29 mouse cellular contexts compared by ENCODE assay signal in the genomic region with DNA sequence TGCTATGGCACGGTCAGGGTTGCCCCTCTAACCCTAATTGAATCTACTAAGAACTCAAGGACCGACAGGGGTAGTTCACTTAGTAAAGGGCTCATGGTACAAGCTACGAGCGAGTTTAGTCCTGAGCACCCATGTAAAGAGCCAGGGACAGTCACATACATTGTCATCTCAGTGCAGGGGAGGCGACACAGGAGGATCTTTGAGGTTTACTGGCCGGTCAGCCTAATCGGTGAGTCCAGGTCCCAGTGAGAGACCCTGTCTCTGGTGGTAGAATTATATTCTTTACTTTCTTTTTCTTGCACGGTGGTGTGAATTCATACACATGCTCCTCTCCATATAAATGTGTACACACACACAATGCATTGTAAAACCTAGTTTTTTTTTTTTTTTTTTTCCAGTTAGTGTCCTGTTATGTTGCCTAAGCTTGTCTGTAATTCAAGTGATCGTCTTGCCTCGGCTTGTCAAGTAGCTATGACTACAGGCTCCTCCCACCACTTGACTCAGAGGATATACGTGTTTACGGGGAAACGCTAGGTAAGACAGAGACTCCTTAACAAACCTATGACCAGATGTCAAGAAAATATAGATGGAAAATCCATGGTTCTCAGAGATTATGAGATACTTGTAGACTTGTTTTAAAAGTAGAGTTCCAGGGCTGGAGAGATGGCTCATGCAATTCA. TPM values are rescaled to one million over a fixed set of nuclear protein-coding genes. Genes with fewer than 3 reads are reported as not detected.
A peak's percentile ranks its signal among the peaks of the same experiment; 100 is the strongest.
DNase-seq lines count a peak whose midpoint lies in the region; ATAC-seq and TF ChIP-seq lines count a peak whose summit lies in the region.
"Had no signal": no experiment of that assay in that cellular context is flagged by ENCODE, and none has a peak within 500 bp of the region (broad histone marks: within the 10 kb centered on the region; RNA-seq: fewer than 3 reads in every experiment).

No protein-coding gene starts in this region.

- no peak overlapping the region for H3K27ac ChIP-seq in embryonic facial prominence, embryonic 14.5 days (replicated peaks; ENCODE audit: low read depth, low read length)
- no peak overlapping the region for H3K27ac ChIP-seq in embryonic facial prominence, embryonic 10.5 days (replicated peaks)
- peak overlapping the region; percentile 8; the same call in 1 of the 2 replicates for H3K27ac ChIP-seq in liver, adult 2 months (replicated peaks; ENCODE audit: insufficient read depth, low read depth, low read length)
- H3K27ac ChIP-seq in liver, postnatal 0 days (ENCODE audit: low read depth): no peak overlapping the region
- H3K27ac ChIP-seq: embryonic facial prominence, embryonic 15.5 days; gastrocnemius, adult 2 months; hindbrain, embryonic 10.5 days; intestine, embryonic 15.5 days; kidney, embryonic 15.5 days; midbrain, embryonic 10.5 days; neural tube, embryonic 13.5 days; stomach, embryonic 15.5 days had no signal

- ATAC-seq in embryonic facial prominence, embryonic 14.5 days (ENCODE audit: low read depth): no peak
- ATAC-seq in liver, postnatal 0 days: no peak
- ATAC-seq: forebrain, embryonic 14.5 days; hindbrain, embryonic 16.5 days; intestine, embryonic 15.5 days; midbrain, embryonic 16.5 days had no signal

- H3K36me3 ChIP-seq in embryonic facial prominence, embryonic 14.5 days (ENCODE audit: control insufficient read depth, insufficient read depth, low read length): no peaks in the 10 kb centered on the region
- no peaks in the 10 kb centered on the region for H3K36me3 ChIP-seq in embryonic facial prominence, embryonic 10.5 days (replicated peaks)
- no peaks in the 10 kb centered on the region for H3K36me3 ChIP-seq in liver, adult 2 months (ENCODE audit: control insufficient read depth, insufficient read depth, low read length)
- H3K36me3 ChIP-seq in liver, postnatal 0 days (replicated peaks; ENCODE audit: insufficient read depth, low read length): no peaks in the 10 kb centered on the region
- H3K36me3 ChIP-seq: embryonic facial prominence, embryonic 15.5 days; hindbrain, embryonic 10.5 days; intestine, embryonic 15.5 days; kidney, embryonic 15.5 days; midbrain, embryonic 10.5 days; neural tube, embryonic 13.5 days; stomach, embryonic 15.5 days had no signal

- no peaks in the 10 kb centered on the region for H3K4me1 ChIP-seq in embryonic facial prominence, embryonic 14.5 days (ENCODE audit: control insufficient read depth, insufficient read depth, low read length)
- H3K4me1 ChIP-seq in embryonic facial prominence, embryonic 10.5 days: no peaks in the 10 kb centered on the region; the same call in 1 of the 2 replicates
- H3K4me1 ChIP-seq in liver, adult 2 months (ENCODE audit: control insufficient read depth, insufficient read depth, low read length): peaks cover 26% of the 10 kb centered on the region
- H3K4me1 ChIP-seq in liver, postnatal 0 days (ENCODE audit: insufficient read depth): peaks cover 4% of the 10 kb centered on the region; the same call in 1 of the 2 replicates
- H3K4me1 ChIP-seq: embryonic facial prominence, embryonic 15.5 days; neural tube, embryonic 13.5 days; stomach, embryonic 15.5 days had no signal

- no peak for TF ChIP-seq EP300 in liver, postnatal 0 days (IDR thresholded peaks at IDR 0.05; ENCODE audit: low read depth)

- intact Hi-C loops in left cerebral cortex, postnatal 36 days (cut with DNase I): no loop called here

- no peak overlapping the region for H3K9ac ChIP-seq in embryonic facial prominence, embryonic 14.5 days (ENCODE audit: low read depth, low read length)
- H3K9ac ChIP-seq in liver, adult 2 months (ENCODE audit: low read depth, low read length): no peak overlapping the region
- no peak overlapping the region for H3K9ac ChIP-seq in liver, postnatal 0 days (replicated peaks)
- H3K9ac ChIP-seq: embryonic facial prominence, embryonic 15.5 days; intestine, embryonic 15.5 days; kidney, embryonic 15.5 days; neural tube, embryonic 13.5 days; stomach, embryonic 15.5 days had no signal

- no peak for TF ChIP-seq POLR2A in liver, adult 2 months (IDR thresholded peaks at IDR 0.05; ENCODE audit: extremely low read depth, insufficient read depth, low read length)

- DNase-seq in embryonic facial prominence, embryonic 14.5 days (ENCODE audit: low spot score): peak; percentile 30
- DNase-seq in embryonic facial prominence, embryonic 10.5 days (ENCODE audit: low spot score): no peak
- DNase-seq in liver, adult 2 months (ENCODE audit: extremely low read depth, low read depth, low spot score): no peak
- DNase-seq in liver, postnatal 0 days: no peak
- peak; percentile 52 to 54 for DNase-seq in urinary bladder, postnatal 36 days (ENCODE audit: low spot score in 2 of 2)
- DNase-seq in urinary bladder, postnatal 10 days (ENCODE audit: low spot score): no peak
- no peak for DNase-seq in left cerebral cortex, postnatal 36 days (ENCODE audit: low spot score in 2 of 2)
- DNase-seq: adrenal gland, adult 2 months; cerebellum, adult 11 months; cerebellum, postnatal 10 days; embryo, embryonic 11 days; gastrocnemius, adult 2 months; lung, adult 2 months; retina, postnatal 1 day; right cerebral cortex, postnatal 25 days; thymus, adult 2 months; thymus, postnatal 4 days had no signal

- WGBS in embryonic facial prominence, embryonic 14.5 days: 73% methylated on average over 13 of the region's 13 CpGs
- WGBS in embryonic facial prominence, embryonic 10.5 days: 81% methylated on average over 13 of the region's 13 CpGs
- 67% methylated on average over 13 of the region's 13 CpGs for WGBS in liver, adult 2 months
- WGBS in liver, postnatal 0 days (ENCODE audit: insufficient replicate concordance): 73% methylated on average over 13 of the region's 13 CpGs

- no peak overlapping the region for H3K4me2 ChIP-seq in embryonic facial prominence, embryonic 14.5 days (ENCODE audit: low read depth, low read length)
- H3K4me2 ChIP-seq in liver, postnatal 0 days (ENCODE audit: low read depth, low read length): no peak overlapping the region
- H3K4me2 ChIP-seq: embryonic facial prominence, embryonic 15.5 days; intestine, embryonic 15.5 days; kidney, embryonic 15.5 days; liver, embryonic 11.5 days; neural tube, embryonic 13.5 days; stomach, embryonic 15.5 days had no signal

- no peaks in the 10 kb centered on the region for H3K27me3 ChIP-seq in embryonic facial prominence, embryonic 14.5 days (replicated peaks; ENCODE audit: control insufficient read depth, insufficient read depth, low read length)
- H3K27me3 ChIP-seq in embryonic facial prominence, embryonic 10.5 days (replicated peaks; ENCODE audit: low read depth, poor library complexity, severe bottlenecking): no peaks in the 10 kb centered on the region
- no peaks in the 10 kb centered on the region for H3K27me3 ChIP-seq in liver, adult 2 months (ENCODE audit: control insufficient read depth, insufficient read depth, low read length)
- no peaks in the 10 kb centered on the region for H3K27me3 ChIP-seq in liver, postnatal 0 days (ENCODE audit: insufficient read depth, low read length)
- H3K27me3 ChIP-seq: embryonic facial prominence, embryonic 15.5 days; intestine, embryonic 15.5 days; kidney, embryonic 15.5 days; neural tube, embryonic 13.5 days; stomach, embryonic 15.5 days had no signal

- H3K4me3 ChIP-seq in embryonic facial prominence, embryonic 14.5 days (ENCODE audit: low read depth, low read length): no peak overlapping the region
- H3K4me3 ChIP-seq in embryonic facial prominence, embryonic 10.5 days: no peak overlapping the region
- no peak overlapping the region for H3K4me3 ChIP-seq in liver, adult 2 months (ENCODE audit: insufficient read depth, low read depth, low read length)
- no peak overlapping the region for H3K4me3 ChIP-seq in liver, postnatal 0 days (ENCODE audit: low read depth, low read length)
- H3K4me3 ChIP-seq: embryonic facial prominence, embryonic 15.5 days; gastrocnemius, adult 2 months; hindbrain, embryonic 10.5 days; intestine, embryonic 15.5 days; kidney, embryonic 15.5 days; midbrain, embryonic 10.5 days; myocyte; neural tube, embryonic 13.5 days; stomach, embryonic 15.5 days had no signal

- H3K9me3 ChIP-seq in embryonic facial prominence, embryonic 14.5 days (ENCODE audit: control insufficient read depth, low read length): no peaks in the 10 kb centered on the region
- no peaks in the 10 kb centered on the region for H3K9me3 ChIP-seq in embryonic facial prominence, embryonic 10.5 days
- no peaks in the 10 kb centered on the region for H3K9me3 ChIP-seq in liver, postnatal 0 days (ENCODE audit: low read length)
- H3K9me3 ChIP-seq: embryonic facial prominence, embryonic 15.5 days; hindbrain, embryonic 10.5 days; intestine, embryonic 15.5 days; kidney, embryonic 15.5 days; midbrain, embryonic 10.5 days; neural tube, embryonic 13.5 days; stomach, embryonic 15.5 days had no signal

- TF ChIP-seq CTCF in liver, adult 2 months (IDR thresholded peaks at IDR 0.05; ENCODE audit: low read depth, low read length): no peak
- TF ChIP-seq CTCF in liver, postnatal 0 days (IDR thresholded peaks at IDR 0.05; ENCODE audit: low read depth): no peak

- H3K79me2 ChIP-seq in liver, adult 2 months (ENCODE audit: control insufficient read depth, insufficient read depth, low read length): no peaks in the 10 kb centered on the region

RNA-seq across cellular contexts. Expression of gene Gclm, which starts 33.8 kb away (rescaled TPM):
- polyA plus RNA-seq in embryonic facial prominence, embryonic 14.5 days (2014; fragmentation: Nextera tagmentation; extraction: Ambion mirVana): 62.0 and 76.0 TPM in 2 replicates
- polyA plus RNA-seq in embryonic facial prominence, embryonic 10.5 days (2016; fragmentation: Nextera tagmentation; extraction: Ambion mirVana): 36.9 and 39.9 TPM in 2 replicates
- total RNA-seq in liver, adult 2 months (2014; rRNA removed): 57.6 and 116 TPM in 2 replicates
- 236 and 311 TPM in 2 replicates for polyA plus RNA-seq in liver, adult 2 months (2012; rRNA removed)
- polyA plus RNA-seq in liver, postnatal 0 days (2015; fragmentation: Nextera tagmentation; extraction: Ambion mirVana): 391 and 407 TPM in 2 replicates
- 10 to 100 TPM; 68.8 to 83.6 TPM for total RNA-seq in left cerebral cortex, postnatal 36 days (2021)

Comparison
In these comparisons a context has a peak if more than half of its experiments do, and no peak if none do; other contexts are left out.
1. DNase-seq: peak in embryonic facial prominence, embryonic 14.5 days (single experiment) and urinary bladder, postnatal 36 days (2 of 2); none in embryonic facial prominence, embryonic 10.5 days (single experiment), liver, adult 2 months (single experiment), liver, postnatal 0 days (single experiment), urinary bladder, postnatal 10 days (single experiment) and left cerebral cortex, postnatal 36 days (0 of 2).